In genomic region chr2:144022441-144022840, GRCm38 (mm10) we compare ENCODE assay signal across 37 mouse cellular contexts. TPM values are rescaled to one million over a fixed set of nuclear protein-coding genes. Genes with fewer than 3 reads are reported as not detected.
"Had no signal": no experiment of that assay in that cellular context is flagged by ENCODE, and none has a peak within 500 bp of the region (broad histone marks: within the 10 kb centered on the region; RNA-seq: fewer than 3 reads in every experiment).

No protein-coding gene starts in this region.

- ATAC-seq: forebrain, embryonic 13.5 days; forebrain, embryonic 14.5 days; forebrain, embryonic 15.5 days; forebrain, embryonic 16.5 days; forebrain, postnatal 0 days had no signal

- H3K4me1 ChIP-seq: embryonic facial prominence, embryonic 12.5 days; embryonic facial prominence, embryonic 13.5 days; forebrain, embryonic 12.5 days; forebrain, embryonic 13.5 days; forebrain, embryonic 15.5 days had no signal

- H3K36me3 ChIP-seq: embryonic facial prominence, embryonic 10.5 days; embryonic facial prominence, embryonic 12.5 days; embryonic facial prominence, embryonic 13.5 days; embryonic facial prominence, embryonic 15.5 days; forebrain, embryonic 10.5 days; forebrain, embryonic 12.5 days; forebrain, embryonic 15.5 days had no signal

- H3K9me3 ChIP-seq: embryonic facial prominence, embryonic 10.5 days; embryonic facial prominence, embryonic 12.5 days; embryonic facial prominence, embryonic 13.5 days; embryonic facial prominence, embryonic 15.5 days; forebrain, embryonic 10.5 days; forebrain, embryonic 12.5 days; forebrain, embryonic 13.5 days; forebrain, embryonic 15.5 days had no signal

- H3K4me2 ChIP-seq: embryonic facial prominence, embryonic 12.5 days; embryonic facial prominence, embryonic 13.5 days; embryonic facial prominence, embryonic 15.5 days; forebrain, embryonic 12.5 days; forebrain, embryonic 13.5 days; forebrain, embryonic 15.5 days had no signal

- H3K9ac ChIP-seq: embryonic facial prominence, embryonic 12.5 days; embryonic facial prominence, embryonic 13.5 days; embryonic facial prominence, embryonic 15.5 days; forebrain, embryonic 12.5 days; forebrain, embryonic 13.5 days; forebrain, embryonic 15.5 days; forebrain, postnatal 0 days had no signal

- H3K4me3 ChIP-seq: embryonic facial prominence, embryonic 10.5 days; embryonic facial prominence, embryonic 12.5 days; embryonic facial prominence, embryonic 13.5 days; embryonic facial prominence, embryonic 15.5 days; erythroblast, embryonic 14.5 days; forebrain, embryonic 10.5 days; forebrain, embryonic 12.5 days; forebrain, embryonic 13.5 days; forebrain, embryonic 15.5 days; gastrocnemius, adult 2 months; heart, adult 2 months had no signal

- H3K27me3 ChIP-seq: embryonic facial prominence, embryonic 13.5 days; embryonic facial prominence, embryonic 15.5 days; forebrain, embryonic 13.5 days; forebrain, embryonic 15.5 days had no signal

- H3K27ac ChIP-seq: embryonic facial prominence, embryonic 10.5 days; embryonic facial prominence, embryonic 12.5 days; embryonic facial prominence, embryonic 13.5 days; embryonic facial prominence, embryonic 15.5 days; forebrain, embryonic 10.5 days; forebrain, embryonic 12.5 days; forebrain, embryonic 13.5 days; forebrain, embryonic 15.5 days; gastrocnemius, adult 2 months; heart, adult 2 months had no signal

- DNase-seq: cerebellum, adult 8-10 months; cerebellum, adult 9-10 months; cerebellum, adult 9-11 months; cerebellum, postnatal 14 days; cerebellum, postnatal 25 days; cerebellum, postnatal 36 days; embryo, embryonic 11 days; forebrain, postnatal 0 days; gastrocnemius, adult 2 months; gastrocnemius, postnatal 10 days; gastrocnemius, postnatal 14 days; gastrocnemius, postnatal 25 days; gastrocnemius, postnatal 36 days; heart, adult 18-20 months; heart, adult 2 months had no signal

RNA-seq across cellular contexts. Expression of gene Banf2, which starts 10.4 kb away (rescaled TPM):
- total RNA-seq: common myeloid progenitor, adult 5-6 weeks; forebrain, postnatal 0 days; gastrocnemius, adult 18-20 months; gastrocnemius, adult 2 months; gastrocnemius, adult 8-10 months; gastrocnemius, postnatal 10 days; gastrocnemius, postnatal 14 days; gastrocnemius, postnatal 25 days; gastrocnemius, postnatal 36 days; gastrocnemius, postnatal 4 days; granulocyte monocyte progenitor cell, adult 5-6 weeks; heart, adult 18-20 months; heart, adult 2 months; heart, adult 8-10 months had no signal
- polyA plus RNA-seq: cortical plate, adult 2 months; embryonic facial prominence, embryonic 10.5 days; embryonic facial prominence, embryonic 11.5 days; embryonic facial prominence, embryonic 12.5 days; embryonic facial prominence, embryonic 13.5 days; embryonic facial prominence, embryonic 14.5 days; embryonic facial prominence, embryonic 15.5 days; erythroblast, embryonic 14.5 days; forebrain, embryonic 10.5 days; forebrain, embryonic 11.5 days; forebrain, embryonic 12.5 days; forebrain, embryonic 13.5 days; forebrain, embryonic 14.5 days; forebrain, embryonic 15.5 days; forebrain, embryonic 16.5 days; forebrain, postnatal 0 days; frontal cortex, adult 2 months; heart, adult 2 months had no signal
